In genomic region chr10:84172828-84173321, GRCm38 (mm10) we compare ENCODE assay signal across 9 mouse cellular contexts.
DNase-seq lines count a peak whose midpoint lies in the region; ATAC-seq and TF ChIP-seq lines count a peak whose summit lies in the region.
"Had no signal": no experiment of that assay in that cellular context is flagged by ENCODE, and none has a peak within 500 bp of the region (broad histone marks: within the 10 kb centered on the region; RNA-seq: fewer than 3 reads in every experiment).

No protein-coding gene starts in this region.

- H3K4me3 ChIP-seq in forebrain, embryonic 16.5 days (replicated peaks; ENCODE audit: low read length), result no peak overlapping the region
- no peak overlapping the region for H3K4me3 ChIP-seq in forebrain, embryonic 15.5 days
- H3K4me3 ChIP-seq in gastrocnemius, adult 2 months, result no peak overlapping the region
- no peak overlapping the region for H3K4me3 ChIP-seq in kidney, embryonic 15.5 days (replicated peaks)

- H3K27me3 ChIP-seq in forebrain, embryonic 16.5 days (replicated peaks; ENCODE audit: control insufficient read depth, insufficient read depth, low read length), result no peaks in the 10 kb centered on the region
- no peaks in the 10 kb centered on the region for H3K27me3 ChIP-seq in forebrain, embryonic 15.5 days
- 0 out of 2 replicates have a peak, but pooled peaks cover 7% of the 10 kb centered on the region for H3K27me3 ChIP-seq in kidney, embryonic 15.5 days

- H3K9me3 ChIP-seq in forebrain, embryonic 16.5 days (ENCODE audit: control insufficient read depth, low read length), result no peaks in the 10 kb centered on the region
- H3K9me3 ChIP-seq in forebrain, embryonic 15.5 days, result no peaks in the 10 kb centered on the region
- no peaks in the 10 kb centered on the region for H3K9me3 ChIP-seq in kidney, embryonic 15.5 days (replicated peaks)

- H3K4me1 ChIP-seq in forebrain, embryonic 16.5 days (replicated peaks; ENCODE audit: control insufficient read depth, insufficient read depth, low read length), result peaks cover 5% of the 10 kb centered on the region
- peaks cover 6% of the 10 kb centered on the region for H3K4me1 ChIP-seq in forebrain, embryonic 15.5 days
- peaks cover 4% of the 10 kb centered on the region; the same call in 1 of the 2 replicates for H3K4me1 ChIP-seq in kidney, embryonic 15.5 days

- DNase-seq in adrenal gland, postnatal 10 days, result peak; percentile 46
- DNase-seq in gastrocnemius, adult 2 months, result peak; percentile 78
- peak; percentile 47 to 78 for DNase-seq in left cerebral cortex, adult 8-10 months (ENCODE audit: low spot score in 2 of 2)
- DNase-seq in right cerebral cortex, adult 18-20 months, result peak; percentile 77

- no peak for TF ChIP-seq CTCF in gastrocnemius, adult 2 months (IDR thresholded peaks at IDR 0.05)

- peak; percentile 47; the same call in 1 of the 2 replicates for ATAC-seq in forebrain, embryonic 16.5 days
- no peak for ATAC-seq in forebrain, embryonic 15.5 days (replicated peaks)
- ATAC-seq in megakaryocyte-erythroid progenitor cell, adult 5-6 weeks (replicated peaks; ENCODE audit: low FRiP score, low TSS enrichment, poor library complexity, severe bottlenecking), result no peak
- no peak for ATAC-seq in kidney, embryonic 15.5 days (replicated peaks; ENCODE audit: low FRiP score)

- H3K27ac ChIP-seq in forebrain, embryonic 16.5 days (ENCODE audit: low read length), result no peak overlapping the region
- H3K27ac ChIP-seq in forebrain, embryonic 15.5 days (replicated peaks), result no peak overlapping the region
- peak overlapping the region; percentile 65 for H3K27ac ChIP-seq in gastrocnemius, adult 2 months
- H3K27ac ChIP-seq in kidney, embryonic 15.5 days, result no peak overlapping the region
- H3K27ac ChIP-seq: macrophage had no signal

- 62% methylated on average over 4 of the region's 4 CpGs for WGBS in forebrain, embryonic 16.5 days
- WGBS in forebrain, embryonic 15.5 days, result 59% methylated on average over 4 of the region's 4 CpGs
- WGBS in kidney, embryonic 15.5 days, result 43% methylated on average over 4 of the region's 4 CpGs

- H3K4me2 ChIP-seq in forebrain, embryonic 16.5 days (ENCODE audit: low read length), result no peak overlapping the region
- H3K4me2 ChIP-seq in forebrain, embryonic 15.5 days (replicated peaks), result no peak overlapping the region
- H3K4me2 ChIP-seq in kidney, embryonic 15.5 days, result no peak overlapping the region

- no peaks in the 10 kb centered on the region for H3K36me3 ChIP-seq in forebrain, embryonic 16.5 days (ENCODE audit: control insufficient read depth, insufficient read depth)
- H3K36me3 ChIP-seq in forebrain, embryonic 15.5 days, result no peaks in the 10 kb centered on the region
- no peaks in the 10 kb centered on the region for H3K36me3 ChIP-seq in kidney, embryonic 15.5 days

- H3K9ac ChIP-seq in forebrain, embryonic 16.5 days (replicated peaks; ENCODE audit: low read depth, low read length), result no peak overlapping the region
- no peak overlapping the region for H3K9ac ChIP-seq in forebrain, embryonic 15.5 days (replicated peaks)
- no peak overlapping the region for H3K9ac ChIP-seq in kidney, embryonic 15.5 days

- intact Hi-C loops in gastrocnemius, adult 2 months (cut with DNase I), result no loop called here
